Comparison of ENCODE assay signal across 8 mouse cellular contexts in genomic region chr6:100335506-100336144, GRCm38 (mm10). TPM values are rescaled to one million over a fixed set of nuclear protein-coding genes. Genes with fewer than 3 reads are reported as not detected.
DNase-seq lines count a peak whose midpoint lies in the region; ATAC-seq lines count a peak whose summit lies in the region.

No protein-coding gene starts in this region.

- H3K27me3 ChIP-seq in heart, embryonic 12.5 days (replicated peaks), result peaks cover 51% of the 10 kb centered on the region
- peaks cover 26% of the 10 kb centered on the region for H3K27me3 ChIP-seq in forebrain, embryonic 11.5 days (ENCODE audit: control insufficient read depth, insufficient read depth, low read length)
- peaks cover 18% of the 10 kb centered on the region for H3K27me3 ChIP-seq in liver, embryonic 13.5 days
- H3K27me3 ChIP-seq in neural tube, embryonic 13.5 days, result peaks cover 45% of the 10 kb centered on the region

- no peak for DNase-seq in heart, postnatal 25 days (ENCODE audit: low spot score)
- peak; percentile 59 for DNase-seq in forebrain, embryonic 11.5 days (ENCODE audit: low spot score)
- no peak for DNase-seq in liver, embryonic 13.5 days
- no peak for DNase-seq in layer of hippocampus, postnatal 25 days (ENCODE audit: extremely low spot score in 1 of 2, low spot score in 1 of 2)
- no peak for DNase-seq in thymus, postnatal 36 days
- no peak for DNase-seq in gastrocnemius, adult 18-20 months (ENCODE audit: low spot score)

- H3K9ac ChIP-seq in heart, embryonic 12.5 days, result 0 out of 2 replicates have a peak overlapping the region, but pooled peaks have one; percentile 11
- peak overlapping the region; percentile 35; the same call in 1 of the 2 replicates for H3K9ac ChIP-seq in forebrain, embryonic 11.5 days (ENCODE audit: low read length)
- H3K9ac ChIP-seq in liver, embryonic 13.5 days, result no peak overlapping the region; the same call in 1 of the 2 replicates
- 0 out of 2 replicates have a peak overlapping the region, but pooled peaks have one; percentile 49 for H3K9ac ChIP-seq in neural tube, embryonic 13.5 days

- H3K4me2 ChIP-seq in heart, embryonic 12.5 days, result peak overlapping the region; percentile 63
- H3K4me2 ChIP-seq in forebrain, embryonic 11.5 days (ENCODE audit: low read depth, low read length, severe bottlenecking), result peak overlapping the region; percentile 42; the same call in 1 of the 2 replicates
- peak overlapping the region; percentile 41 for H3K4me2 ChIP-seq in liver, embryonic 13.5 days
- peak overlapping the region; percentile 46 for H3K4me2 ChIP-seq in neural tube, embryonic 13.5 days

- no peak overlapping the region for H3K27ac ChIP-seq in heart, embryonic 12.5 days (ENCODE audit: poor library complexity, severe bottlenecking)
- no peak overlapping the region for H3K27ac ChIP-seq in forebrain, embryonic 11.5 days (ENCODE audit: low read depth, low read length)
- no peak overlapping the region for H3K27ac ChIP-seq in liver, embryonic 13.5 days
- H3K27ac ChIP-seq in neural tube, embryonic 13.5 days (replicated peaks), result no peak overlapping the region

- H3K9me3 ChIP-seq in heart, embryonic 12.5 days (replicated peaks), result 0 out of 2 replicates have a peak, but pooled peaks cover 3% of the 10 kb centered on the region
- H3K9me3 ChIP-seq in forebrain, embryonic 11.5 days (ENCODE audit: control insufficient read depth, low read length), result no peaks in the 10 kb centered on the region
- H3K9me3 ChIP-seq in liver, embryonic 13.5 days (replicated peaks), result no peaks in the 10 kb centered on the region
- H3K9me3 ChIP-seq in neural tube, embryonic 13.5 days, result no peaks in the 10 kb centered on the region

- ATAC-seq in heart, embryonic 12.5 days (ENCODE audit: insufficient number of reproducible peaks, low FRiP score), result no peak
- 0 out of 2 replicates have a peak, but pooled peaks have one; percentile 30 for ATAC-seq in forebrain, embryonic 11.5 days (replicated peaks; ENCODE audit: low FRiP score)
- ATAC-seq in liver, embryonic 13.5 days (ENCODE audit: low read depth), result no peak
- ATAC-seq in neural tube, embryonic 13.5 days (ENCODE audit: low read depth), result peak; percentile 65; the same call in 1 of the 2 replicates

- WGBS in heart, embryonic 12.5 days, result 8% methylated on average over 18 of the region's 18 CpGs
- under 1% methylated on average over 18 of the region's 18 CpGs for WGBS in forebrain, embryonic 11.5 days
- WGBS in liver, embryonic 13.5 days (ENCODE audit: insufficient replicate concordance), result 11% methylated on average over 18 of the region's 18 CpGs
- 3% methylated on average over 18 of the region's 18 CpGs for WGBS in neural tube, embryonic 13.5 days

- intact Hi-C loops in heart, postnatal 25 days (cut with DNase I), result no loop called here

- H3K4me3 ChIP-seq in heart, embryonic 12.5 days, result peak overlapping the region; percentile 29
- H3K4me3 ChIP-seq in forebrain, embryonic 11.5 days (ENCODE audit: low read depth, low read length), result peak overlapping the region; percentile 3; the same call in 1 of the 2 replicates
- peak overlapping the region; percentile 16; the same call in 1 of the 2 replicates for H3K4me3 ChIP-seq in liver, embryonic 13.5 days (replicated peaks)
- no peak overlapping the region for H3K4me3 ChIP-seq in neural tube, embryonic 13.5 days

- peaks cover 17% of the 10 kb centered on the region for H3K4me1 ChIP-seq in heart, embryonic 12.5 days (replicated peaks)
- peaks cover 16% of the 10 kb centered on the region for H3K4me1 ChIP-seq in forebrain, embryonic 11.5 days (replicated peaks; ENCODE audit: control insufficient read depth, insufficient read depth, low read length)
- peaks cover 17% of the 10 kb centered on the region for H3K4me1 ChIP-seq in liver, embryonic 13.5 days (replicated peaks)
- peaks cover 22% of the 10 kb centered on the region for H3K4me1 ChIP-seq in neural tube, embryonic 13.5 days (replicated peaks)

- no peaks in the 10 kb centered on the region for H3K36me3 ChIP-seq in heart, embryonic 12.5 days
- H3K36me3 ChIP-seq in forebrain, embryonic 11.5 days (ENCODE audit: control insufficient read depth, insufficient read depth, low read length), result no peaks in the 10 kb centered on the region
- no peaks in the 10 kb centered on the region for H3K36me3 ChIP-seq in liver, embryonic 13.5 days
- no peaks in the 10 kb centered on the region for H3K36me3 ChIP-seq in neural tube, embryonic 13.5 days

RNA-seq across cellular contexts. Expression of gene Rybp, which starts 48.3 kb away (rescaled TPM):
- 17.1 and 18.0 TPM in 2 replicates for polyA plus RNA-seq in heart, embryonic 12.5 days (2016; fragmentation: Nextera tagmentation; extraction: Ambion mirVana)
- 10 to 100 TPM; 12.5 to 14.0 TPM for total RNA-seq in heart, postnatal 25 days (2021)
- polyA plus RNA-seq in forebrain, embryonic 11.5 days (2014; fragmentation: Nextera tagmentation; extraction: Ambion mirVana), result 11.3 and 11.4 TPM in 2 replicates
- polyA plus RNA-seq in liver, embryonic 13.5 days (2015; fragmentation: Nextera tagmentation; extraction: Ambion mirVana), result 4.9 and 7.2 TPM in 2 replicates
- 17.5 and 19.0 TPM in 2 replicates for polyA plus RNA-seq in neural tube, embryonic 13.5 days (2015; fragmentation: Nextera tagmentation; extraction: Ambion mirVana)
- total RNA-seq in layer of hippocampus, postnatal 25 days (2021), result 10 to 100 TPM; 57.7 to 59.8 TPM
- total RNA-seq in gastrocnemius, adult 18-20 months (2021), result 1 to 10 TPM; 5.8 to 9.2 TPM

Comparison
In these comparisons a context has a peak if more than half of its experiments do, and no peak if none do; other contexts are left out.
1. ATAC-seq: peak in forebrain, embryonic 11.5 days (single experiment) and neural tube, embryonic 13.5 days (single experiment); none in heart, embryonic 12.5 days (single experiment) and liver, embryonic 13.5 days (single experiment).
2. Peak in every context shown above with its lines, with median percentiles within 50 percentile points of each other: H3K4me2 ChIP-seq.